Mouse (Mus musculus): ENCODE results near the gene Btbd9.

DNA sequence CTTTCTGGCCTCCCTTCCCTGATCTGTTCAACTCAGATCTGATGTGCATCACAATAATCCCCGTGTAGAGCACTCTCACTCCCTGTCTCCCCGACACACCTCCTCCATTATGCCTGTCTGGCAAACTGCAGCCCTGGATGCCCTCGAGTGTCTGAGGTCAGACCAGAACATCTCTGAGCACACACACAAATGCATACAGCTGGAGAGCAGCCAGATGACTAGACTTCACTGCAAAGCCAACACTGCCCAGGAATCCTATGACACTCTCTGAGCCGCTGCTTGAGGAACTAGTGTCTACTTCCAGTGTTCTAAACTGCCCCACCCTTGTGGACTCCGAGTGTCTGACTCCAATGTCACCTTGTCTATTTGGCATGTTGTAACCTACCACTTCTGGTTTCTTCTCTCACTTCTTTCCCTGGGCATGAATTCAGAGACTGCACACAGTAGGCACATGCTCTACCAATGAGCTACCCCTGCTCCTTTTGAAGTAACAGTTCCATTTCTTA lies 112.0 kb downstream of the Btbd9 start:
- TF ChIP-seq HCFC1 (IDR thresholded peaks at IDR 0.05; ENCODE audit: borderline replicate concordance, insufficient read depth, low read length) (no peak), ZNF384 (IDR thresholded peaks at IDR 0.05; ENCODE audit: low read depth, low read length) (no peak), CHD2 (IDR thresholded peaks at IDR 0.05; ENCODE audit: low read depth, low read length) (no peak), ZC3H11A (IDR thresholded peaks at IDR 0.05; ENCODE audit: borderline replicate concordance, low read depth, low read length) (no peak), MAFK (IDR thresholded peaks at IDR 0.05; ENCODE audit: insufficient read depth, low read depth, low read length) (no peak)
